Mouse (Mus musculus) CH12.LX (cell line): ENCODE measurements around the gene U2af1l4.

Source experiments
- CTCF ChIP-seq, 2 experiments: IDR thresholded peaks in 1 of 2; conservative IDR thresholded peaks in 1 of 2; 2 replicates each; pipeline ENCODE4 v1.5.1; 2011 to 2012; ENCODE audit warnings: low read depth in 2 of 2, low read length in 2 of 2, improper control_type of control experiment in 1 of 2, inconsistent platforms in 1 of 2, mild to moderate bottlenecking in 1 of 2, moderate library complexity in 1 of 2
- MAZ ChIP-seq: IDR thresholded peaks from 2 replicates; pipeline ENCODE4 v1.6.1; 2012; ENCODE audit warnings: low read depth, mild to moderate bottlenecking, inconsistent platforms, low read length, improper control_type of control experiment, moderate library complexity
- MEF2A ChIP-seq: IDR thresholded peaks from 2 replicates; pipeline ENCODE4 v1.6.1; 2014; ENCODE audit warnings: low read depth, mild to moderate bottlenecking, inconsistent platforms, low read length, improper control_type of control experiment, borderline replicate concordance
- NRF1 ChIP-seq: IDR thresholded peaks from 2 replicates; pipeline ENCODE4 v1.6.1; 2014; ENCODE audit warnings: low read depth, mild to moderate bottlenecking, inconsistent platforms, low read length, improper control_type of control experiment, moderate library complexity
- POLR2A ChIP-seq: IDR thresholded peaks from 2 replicates; pipeline ENCODE4 v1.6.1; 2011; ENCODE audit warnings: low read depth, mild to moderate bottlenecking, improper control_type of control experiment, low read length
- SMC3 ChIP-seq: IDR thresholded peaks from 2 replicates; pipeline ENCODE4 v1.6.1; 2011; ENCODE audit warnings: low read depth, low read length, improper control_type of control experiment
- UBTF ChIP-seq: IDR thresholded peaks from 2 replicates; pipeline ENCODE4 v1.6.1; 2012; ENCODE audit warnings: low read depth, mild to moderate bottlenecking, inconsistent platforms, low read length, improper control_type of control experiment, moderate library complexity
- USF2 ChIP-seq: conservative IDR thresholded peaks from 2 replicates; pipeline ENCODE4 v1.6.1; 2011; ENCODE audit warnings: low read depth, low read length, improper control_type of control experiment
- ZNF384 ChIP-seq: IDR thresholded peaks from 2 replicates; pipeline ENCODE4 v1.6.1; 2012; ENCODE audit warnings: low read depth, low read length, improper control_type of control experiment, inconsistent platforms

DNA sequence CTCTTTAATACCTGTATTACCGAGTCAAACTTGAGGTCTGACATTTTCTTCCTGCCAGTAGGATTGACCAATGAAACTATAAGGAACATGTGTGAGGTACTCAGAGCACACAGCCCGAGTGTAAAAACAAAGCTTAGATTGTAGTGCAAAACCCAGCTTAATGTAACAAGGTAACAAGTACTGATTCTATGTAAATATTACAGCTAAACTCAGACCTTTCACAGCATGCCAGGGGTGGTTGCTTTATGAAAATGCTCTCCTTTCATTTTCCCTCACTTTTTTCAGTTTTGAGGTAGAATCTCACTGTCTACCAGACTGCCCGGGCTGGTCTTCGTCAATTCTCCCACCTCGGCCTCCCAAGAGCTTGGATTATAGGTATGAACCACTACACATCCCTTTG, 33.0 kb downstream of the U2af1l4 start:
- TF ChIP-seq USF2 (no peak), CTCF (conservative IDR thresholded peaks at IDR 0.05 in 1 of 2, IDR thresholded peaks at IDR 0.05 in 1 of 2; ENCODE audit: low read depth in 2 of 2, low read length in 2 of 2) (no peak), UBTF (no peak), ZNF384 (peak; percentile 35; the same call in 1 of the 2 replicates), POLR2A (no peak), SMC3 (no peak), MAZ (no peak), MEF2A (no peak), NRF1 (no peak)
